Mouse (Mus musculus): Measurements from ENCODE around the gene Trex1. TPM values are rescaled to one million over a fixed set of nuclear protein-coding genes. Genes with fewer than 3 reads are reported as not detected.

The Trex1 gene
- polyA plus RNA-seq, 1 experiment from 2014 or later = 9.3 TPM

DNA sequence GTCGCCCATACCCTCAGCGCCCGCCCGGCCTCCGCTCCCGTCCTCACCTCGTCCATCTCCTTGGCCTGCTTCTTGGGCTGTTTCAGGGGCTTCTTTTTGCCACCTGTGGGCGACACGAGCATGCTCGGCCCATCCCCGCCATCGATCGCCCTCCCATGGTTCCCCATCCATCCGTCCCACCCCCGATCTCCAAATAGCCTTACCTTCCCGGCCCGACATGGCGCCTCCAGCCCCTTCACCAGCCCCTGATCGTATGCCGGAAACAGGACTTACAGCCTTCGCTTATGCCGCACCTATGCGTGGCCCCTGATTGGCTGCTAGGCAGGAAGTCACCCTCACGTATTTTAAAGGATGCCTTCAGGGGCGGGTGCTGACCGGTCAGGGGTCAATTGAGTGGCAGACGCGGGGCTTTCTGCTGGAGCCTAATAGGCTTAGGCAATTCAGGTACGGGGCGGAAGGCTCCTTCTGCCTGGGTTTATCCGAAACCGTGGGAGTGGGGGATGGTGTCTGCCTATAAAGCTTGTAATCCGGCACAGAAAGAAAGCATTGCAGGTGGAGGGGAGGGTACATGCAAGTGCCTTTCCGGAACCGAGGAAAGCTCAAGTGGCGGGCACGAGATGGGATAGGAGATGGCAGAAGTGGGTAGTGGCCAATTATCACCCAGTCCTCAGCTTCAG is 22.7 kb upstream of the Trex1 start, which contains the start of the genes Ccdc51 and Tma7:
Ccdc51 (plus strand) TSS at position 370 of the 677 bp plus-strand sequence.
Tma7 (minus strand) TSS at position 464 of the 677 bp plus-strand sequence.
- Histone ChIP-seq H3K4me1 (peaks cover 28% of the 10 kb centered on the region), H3K9ac (peak within 1 kb of the TSS; percentile 89), H3K9me3 (replicated peaks) (no peaks in the 10 kb centered on the region), H3K4me3 (peak within 1 kb of the TSS; percentile 82), H3K27ac (peak within 1 kb of the TSS; percentile 65), H3K4me2 (peak within 1 kb of the TSS; percentile 91), H3K27me3 (no peaks in the 10 kb centered on the region), H3K36me3 (ENCODE audit: poor library complexity, severe bottlenecking) (peaks cover 22% of the 10 kb centered on the region)
- peak; percentile 98 for ATAC-seq
- WGBS = under 1% methylated on average over 37 of the region's 37 CpGs

DNA sequence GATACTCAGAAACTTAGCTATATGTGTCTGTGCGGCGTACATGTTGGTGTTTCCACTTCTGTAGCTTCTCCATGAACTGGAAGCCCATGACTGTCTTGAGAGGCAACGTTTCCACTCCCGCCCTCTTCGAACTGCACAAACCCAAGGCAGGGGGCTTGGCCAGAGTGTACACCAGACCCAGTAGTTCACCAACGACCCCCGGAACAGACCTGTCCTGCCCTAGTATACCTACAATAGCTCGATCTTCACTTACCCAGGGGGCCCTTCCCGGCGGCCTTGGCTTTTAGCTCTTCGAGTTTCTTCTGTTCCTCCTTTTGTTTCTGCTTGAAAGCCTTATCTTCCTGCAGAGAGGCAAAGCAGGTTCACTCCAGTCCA is 22.2 kb upstream of the Trex1 start:
- Histone ChIP-seq H3K9me3 (replicated peaks) (no peaks in the 10 kb centered on the region), H3K27ac (peak overlapping the region; percentile 65), H3K27me3 (no peaks in the 10 kb centered on the region), H3K4me1 (peaks cover 28% of the 10 kb centered on the region), H3K36me3 (ENCODE audit: poor library complexity, severe bottlenecking) (peaks cover 22% of the 10 kb centered on the region), H3K9ac (peak overlapping the region; percentile 89), H3K4me3 (peak overlapping the region; percentile 82), H3K4me2 (peak overlapping the region; percentile 91)
- WGBS = 7% methylated on average over 11 of the region's 11 CpGs
- ATAC-seq = peak; percentile 46

DNA sequence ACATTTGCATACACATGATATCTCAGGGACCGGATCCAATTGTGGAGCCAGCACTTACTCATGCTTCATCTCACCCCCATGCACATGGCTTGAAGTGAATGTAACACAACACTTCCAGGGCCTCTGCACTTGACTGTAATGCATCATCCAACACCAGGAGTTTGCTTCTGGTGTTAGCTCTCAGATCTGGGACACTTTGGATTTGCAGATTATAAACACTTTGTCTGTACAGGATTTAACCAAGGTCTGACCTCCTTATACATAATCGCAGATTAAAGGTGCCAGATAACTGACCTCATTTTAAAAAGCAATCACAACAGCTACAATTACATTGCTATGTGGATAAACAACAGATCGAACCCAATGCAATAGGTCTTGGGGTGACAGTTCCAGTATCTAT is 21.0 kb upstream of the Trex1 start:
- ATAC-seq = no peak
- no peak overlapping the region for H3K4me3 ChIP-seq
- no peak overlapping the region for H3K27ac ChIP-seq
- peak overlapping the region; percentile 91; the same call in 1 of the 2 replicates for H3K4me2 ChIP-seq
- no peaks in the 10 kb centered on the region for H3K27me3 ChIP-seq
- 90% methylated on average over 3 of the region's 3 CpGs for WGBS
- peaks cover 28% of the 10 kb centered on the region for H3K4me1 ChIP-seq
- H3K36me3 ChIP-seq (ENCODE audit: poor library complexity, severe bottlenecking) = peaks cover 22% of the 10 kb centered on the region
- H3K9me3 ChIP-seq (replicated peaks) = no peaks in the 10 kb centered on the region
- 0 out of 2 replicates have a peak overlapping the region, but pooled peaks have one; percentile 12 for H3K9ac ChIP-seq

GRCm38 (mm10) chr9:109073661-109074573 is 14.4 kb upstream of the Trex1 start, which contains the start of gene Atrip:
TSS of gene Atrip (minus strand) at chr9:109074124.
- peak within 1 kb of the TSS; percentile 93 for H3K9ac ChIP-seq
- peaks cover 35% of the 10 kb centered on the region for H3K36me3 ChIP-seq (ENCODE audit: poor library complexity, severe bottlenecking)
- H3K4me3 ChIP-seq = peak within 1 kb of the TSS; percentile 91
- peak; percentile 100 for ATAC-seq
- no peaks in the 10 kb centered on the region for H3K9me3 ChIP-seq (replicated peaks)
- H3K4me1 ChIP-seq = peaks cover 27% of the 10 kb centered on the region
- H3K27me3 ChIP-seq = no peaks in the 10 kb centered on the region
- under 1% methylated on average over 50 of the region's 57 CpGs for WGBS
- peak within 1 kb of the TSS; percentile 69 for H3K27ac ChIP-seq
- H3K4me2 ChIP-seq = peak within 1 kb of the TSS; percentile 96

DNA sequence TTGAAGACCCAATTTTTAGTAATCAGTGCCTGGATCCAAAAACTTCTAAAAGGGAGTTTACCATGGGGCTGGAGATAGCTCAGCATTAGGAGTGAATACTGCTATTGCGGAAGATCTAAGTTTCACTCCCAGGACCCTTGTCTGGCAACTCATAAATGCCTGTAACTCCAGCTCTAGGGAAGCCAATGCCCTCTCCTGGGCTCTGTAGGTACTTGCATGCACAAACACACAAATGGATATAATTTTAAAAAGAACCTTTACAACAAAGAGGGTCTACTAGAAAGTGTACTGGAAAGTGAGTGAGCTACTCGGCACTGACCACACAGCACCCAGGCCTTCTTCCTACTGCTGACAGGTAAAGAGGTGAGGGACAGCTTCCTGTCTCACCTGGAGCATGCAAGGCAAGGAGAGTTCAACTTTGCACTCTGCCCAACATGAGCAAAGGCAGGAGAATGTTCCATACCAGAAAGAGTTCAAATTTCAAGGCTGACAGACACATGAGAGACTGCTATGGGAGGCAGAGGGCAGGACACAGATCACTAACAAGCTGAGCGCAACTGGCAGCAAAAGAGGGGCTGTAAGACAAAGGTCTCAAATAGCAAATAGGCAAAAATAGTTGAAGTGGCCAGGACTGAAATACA is 8.7 kb upstream of the Trex1 start:
- H3K36me3 ChIP-seq (ENCODE audit: poor library complexity, severe bottlenecking) = peaks cover 85% of the 10 kb centered on the region
- no peak overlapping the region for H3K9ac ChIP-seq
- H3K27me3 ChIP-seq = no peaks in the 10 kb centered on the region
- no peaks in the 10 kb centered on the region for H3K9me3 ChIP-seq (replicated peaks)
- H3K4me2 ChIP-seq = no peak overlapping the region
- 95% methylated on average over 3 of the region's 3 CpGs for WGBS
- peaks cover 15% of the 10 kb centered on the region for H3K4me1 ChIP-seq
- ATAC-seq = no peak
- H3K4me3 ChIP-seq = no peak overlapping the region
- H3K27ac ChIP-seq = no peak overlapping the region

DNA sequence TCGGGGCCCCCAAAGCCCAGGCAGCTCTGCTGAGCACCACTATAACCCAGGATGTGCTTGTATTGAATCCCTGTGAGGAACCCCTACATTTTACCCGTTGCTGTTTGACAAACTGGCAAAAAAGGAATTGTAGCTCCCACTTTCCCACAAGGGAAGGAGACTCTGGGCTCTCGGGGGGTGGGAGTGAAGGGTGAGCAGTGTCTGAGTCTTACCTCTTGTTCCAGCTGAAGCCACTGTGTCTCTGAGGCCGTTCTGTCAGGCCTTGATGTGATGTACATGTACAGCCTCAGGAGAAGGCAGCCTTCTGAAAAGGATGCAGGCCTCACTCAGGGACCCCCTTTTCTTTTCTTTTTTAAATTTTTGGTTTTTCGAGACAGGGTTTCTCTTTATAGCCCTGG is 1.4 kb upstream of the Trex1 start:
- Histone ChIP-seq H3K9me3 (replicated peaks) (no peaks in the 10 kb centered on the region), H3K9ac (no peak overlapping the region), H3K4me2 (no peak overlapping the region), H3K36me3 (ENCODE audit: poor library complexity, severe bottlenecking) (peaks cover 86% of the 10 kb centered on the region), H3K4me1 (peaks cover 11% of the 10 kb centered on the region), H3K4me3 (no peak overlapping the region), H3K27me3 (no peaks in the 10 kb centered on the region), H3K27ac (no peak overlapping the region)
- WGBS = 93% methylated on average over 5 of the region's 5 CpGs
- ATAC-seq = no peak

DNA sequence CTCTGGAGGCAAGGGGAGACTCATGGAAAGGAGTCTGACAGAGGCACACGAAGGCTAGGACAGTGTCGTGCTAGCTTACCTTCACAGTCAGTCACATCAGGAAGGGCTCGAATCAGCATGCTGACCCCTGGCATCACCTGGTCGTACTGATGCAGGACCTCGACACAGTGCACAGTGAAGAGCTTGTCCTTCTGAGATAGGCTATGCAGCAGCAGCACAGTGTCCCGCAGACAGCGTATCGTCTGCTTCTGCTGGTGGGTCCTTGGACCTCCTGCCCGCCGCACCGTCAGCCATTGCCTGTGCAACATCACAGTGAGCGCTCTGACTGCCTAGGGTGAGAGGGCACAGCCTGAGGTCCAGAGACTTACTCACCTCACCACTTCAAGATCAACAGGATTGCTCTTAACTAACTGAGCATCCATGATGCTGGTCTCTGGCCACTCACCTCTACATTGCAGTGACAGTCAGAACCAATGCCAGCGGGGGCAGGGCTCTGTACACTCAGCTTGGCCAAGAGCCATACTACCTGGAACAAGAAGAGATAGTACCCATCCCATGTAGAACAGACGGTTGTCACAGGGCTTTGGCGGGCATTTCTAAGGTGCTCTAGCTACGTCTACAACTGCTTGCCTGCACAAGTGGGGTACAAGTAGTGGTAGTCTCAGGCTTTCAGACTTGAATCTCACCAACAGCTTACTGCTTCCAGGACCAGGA is 807 bp upstream of the Trex1 start:
- peaks cover 81% of the 10 kb centered on the region for H3K36me3 ChIP-seq (ENCODE audit: poor library complexity, severe bottlenecking)
- H3K9ac ChIP-seq = no peak overlapping the region
- no peak overlapping the region for H3K4me2 ChIP-seq
- no peak overlapping the region for H3K4me3 ChIP-seq
- H3K9me3 ChIP-seq (replicated peaks) = no peaks in the 10 kb centered on the region
- H3K27me3 ChIP-seq = no peaks in the 10 kb centered on the region
- H3K4me1 ChIP-seq = peaks cover 15% of the 10 kb centered on the region
- 0 out of 2 replicates have a peak overlapping the region, but pooled peaks have one; percentile 76 for H3K27ac ChIP-seq
- WGBS = 92% methylated on average over 16 of the region's 16 CpGs
- ATAC-seq = 0 out of 2 replicates have a peak, but pooled peaks have one; percentile 14

DNA sequence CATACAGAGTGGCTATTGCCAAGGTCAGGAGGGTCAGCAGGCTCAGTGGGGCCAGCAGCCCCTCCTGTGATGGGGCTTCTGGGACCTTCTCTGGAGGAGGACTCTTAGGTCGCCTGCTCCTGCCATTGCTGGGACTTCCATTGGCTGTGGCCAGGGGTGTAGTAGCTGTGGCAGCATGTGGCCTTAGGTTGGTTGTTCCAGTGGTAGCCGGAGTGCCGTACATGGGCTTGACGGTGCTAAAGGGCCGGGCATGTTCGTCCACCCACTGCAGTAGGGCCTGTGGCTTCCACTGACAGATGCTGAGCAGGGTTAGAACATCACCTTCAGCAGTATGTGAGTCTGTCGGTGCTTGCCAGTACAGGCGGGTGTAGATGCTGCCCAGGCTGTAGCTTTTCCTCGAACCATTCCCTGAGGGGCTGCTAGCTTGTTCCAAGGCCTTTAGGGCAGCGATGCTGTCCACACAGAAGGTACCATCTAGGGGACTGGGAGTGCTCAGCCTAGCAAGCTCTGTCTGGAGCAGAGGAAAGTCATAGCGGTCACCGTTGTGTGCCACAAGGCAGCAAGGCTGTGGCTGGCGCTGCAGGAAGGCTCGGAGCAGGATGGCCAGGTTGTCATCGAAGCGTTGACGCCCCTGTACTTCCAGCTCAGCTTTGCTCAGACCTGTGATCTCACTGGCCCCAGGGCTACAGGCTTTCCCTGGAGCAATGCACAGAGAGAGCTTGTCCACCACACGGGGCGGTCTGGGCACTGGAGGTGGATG is 1.3 kb downstream of the Trex1 start:
- WGBS = 93% methylated on average over 19 of the region's 19 CpGs
- no peak for ATAC-seq
- 0 out of 2 replicates have a peak overlapping the region, but pooled peaks have one; percentile 26 for H3K9ac ChIP-seq
- no peak overlapping the region; the same call in 1 of the 2 replicates for H3K4me2 ChIP-seq
- no peaks in the 10 kb centered on the region for H3K27me3 ChIP-seq
- no peak overlapping the region for H3K27ac ChIP-seq
- H3K9me3 ChIP-seq (replicated peaks) = no peaks in the 10 kb centered on the region
- no peak overlapping the region; the same call in 1 of the 2 replicates for H3K4me3 ChIP-seq
- H3K36me3 ChIP-seq (ENCODE audit: poor library complexity, severe bottlenecking) = peaks cover 59% of the 10 kb centered on the region
- peaks cover 25% of the 10 kb centered on the region for H3K4me1 ChIP-seq

DNA sequence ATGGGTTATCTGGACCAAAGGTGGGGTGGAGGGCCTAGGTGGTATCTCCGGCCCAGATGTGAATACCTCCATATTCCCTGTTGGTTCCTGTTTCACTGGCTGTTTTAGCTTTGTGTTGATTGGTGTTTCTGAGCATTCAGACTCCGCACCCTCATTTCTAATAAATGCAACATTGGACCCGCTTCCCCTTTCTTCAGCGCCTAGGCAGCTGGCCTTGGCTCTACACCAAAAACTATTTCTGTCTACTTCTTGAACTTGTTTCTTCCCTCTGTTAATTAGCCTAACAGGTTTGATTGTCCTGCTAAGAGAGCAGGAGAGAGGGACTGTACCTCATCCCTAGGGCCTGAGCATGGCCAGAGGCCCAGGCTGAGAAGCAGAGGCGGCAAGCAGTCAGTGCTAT is 2.0 kb downstream of the Trex1 start:
- 95% methylated on average over 5 of the region's 5 CpGs for WGBS
- Histone ChIP-seq H3K27ac (no peak overlapping the region), H3K4me2 (no peak overlapping the region), H3K4me1 (peaks cover 25% of the 10 kb centered on the region), H3K36me3 (ENCODE audit: poor library complexity, severe bottlenecking) (peaks cover 53% of the 10 kb centered on the region), H3K9ac (no peak overlapping the region), H3K9me3 (replicated peaks) (no peaks in the 10 kb centered on the region), H3K27me3 (no peaks in the 10 kb centered on the region), H3K4me3 (no peak overlapping the region)
- ATAC-seq = no peak

DNA sequence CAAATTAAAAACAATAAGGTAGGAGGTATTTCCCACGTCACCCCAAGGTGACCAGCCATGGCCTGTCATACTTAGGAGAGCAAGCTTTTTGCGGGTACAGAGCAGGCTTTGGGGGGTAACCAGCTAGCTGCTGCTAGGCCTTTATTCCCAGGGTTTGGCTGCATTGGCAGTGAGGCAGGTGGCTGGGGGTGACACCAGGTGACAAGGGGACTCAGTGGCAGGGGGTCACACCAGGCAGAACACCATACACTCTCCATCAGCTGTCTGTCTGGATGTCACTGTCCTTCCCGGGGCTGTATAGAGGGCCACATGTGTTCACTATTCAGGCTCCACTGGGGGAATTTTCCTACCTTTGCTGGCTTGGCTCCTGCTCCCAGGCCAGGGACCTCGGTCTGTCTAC is 2.6 kb downstream of the Trex1 start:
- no peak for ATAC-seq
- no peaks in the 10 kb centered on the region for H3K9me3 ChIP-seq (replicated peaks)
- 82% methylated on average over 4 of the region's 4 CpGs for WGBS

More for the DNA sequence above, 2.6 kb downstream of the Trex1 start:
- Histone ChIP-seq H3K9ac (no peak overlapping the region), H3K4me1 (peaks cover 25% of the 10 kb centered on the region), H3K4me2 (no peak overlapping the region), H3K4me3 (no peak overlapping the region), H3K27me3 (no peaks in the 10 kb centered on the region), H3K27ac (no peak overlapping the region), H3K36me3 (ENCODE audit: poor library complexity, severe bottlenecking) (peaks cover 48% of the 10 kb centered on the region)
